Mouse (Mus musculus): Measurements from ENCODE around the gene Lrfn1.

GRCm38 (mm10) chr7:28435660-28436259 is 16.0 kb upstream of the Lrfn1 start:
- TF ChIP-seq CTCF (IDR thresholded peaks at IDR 0.05) (no peak), EP300 (IDR thresholded peaks at IDR 0.05) (0 out of 2 replicates have a peak, but pooled peaks have one; percentile 1)
